Mouse (Mus musculus) G1E (cell line): ENCODE results near the gene Dennd1a.

Experiments
- CTCF ChIP-seq: IDR thresholded peaks from 2 replicates; pipeline ENCODE4 v1.5.1; 2012; ENCODE audit warnings: low read depth, low read length, inconsistent platforms, mixed read lengths
- TAL1 ChIP-seq: conservative IDR thresholded peaks from 2 replicates; pipeline ENCODE4 v1.6.1; 2012; ENCODE audit warnings: low read depth, low read length, inconsistent platforms, mixed read lengths

- TF ChIP-seq CTCF, result no peak
- TF ChIP-seq TAL1, result no peak
Observed at GRCm38 (mm10) chr2:38164326-38165035, 122.7 kb downstream of the Dennd1a start.
